Mouse (Mus musculus): ENCODE measurements at regions not wholly inside any gene's neighbourhood (a gene's known extent, or its start where the extent isn't known, plus 50 kb on each side); places are given as distances from the start of the nearest gene placed in this dataset.

- no peak for DNase-seq (ENCODE audit: low spot score in 2 of 2)
Observed at GRCm38 (mm10) chr3:105130228-105130627, 63.6 kb downstream of the 4930564D02Rik start.

- DNase-seq (ENCODE audit: low spot score in 2 of 2) = no peak
Observed at GRCm38 (mm10) chr3:105131053-105131452, 64.4 kb downstream of the 4930564D02Rik start.

DNA sequence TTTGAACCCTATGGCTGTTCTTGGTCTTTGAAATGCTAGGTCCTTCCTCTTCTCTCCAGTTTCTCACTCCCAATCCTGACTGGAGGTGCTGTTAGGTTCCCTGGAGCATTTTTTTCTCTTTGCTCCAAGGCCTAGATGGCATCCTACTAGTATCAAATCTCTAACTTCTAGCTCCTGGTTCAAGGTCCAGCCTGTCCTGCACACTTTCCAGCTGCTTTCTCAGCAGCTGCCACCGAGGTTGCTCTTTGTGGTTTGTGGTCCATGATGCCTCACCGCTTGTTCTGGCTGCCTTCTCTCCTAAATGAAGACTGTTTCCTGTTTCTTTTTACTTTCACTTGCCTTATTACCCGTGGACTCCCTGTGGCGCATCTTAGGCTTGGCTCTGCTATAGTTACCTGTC lies 66.4 kb downstream of the 4930564D02Rik start:
- DNase-seq (ENCODE audit: low spot score in 2 of 2) = peak; percentile 6 to 10

- no peak for DNase-seq (ENCODE audit: low spot score in 2 of 2)
Observed at GRCm38 (mm10) chr3:105141170-105141971, 74.7 kb downstream of the 4930564D02Rik start.

GRCm38 (mm10) chr3:105142631-105143030 lies 76.0 kb downstream of the 4930564D02Rik start:
- DNase-seq (ENCODE audit: low spot score in 2 of 2) = no peak

- no peak for DNase-seq (ENCODE audit: low spot score in 2 of 2)
Observed at GRCm38 (mm10) chr3:105151475-105152157, 85.0 kb downstream of the 4930564D02Rik start.

DNA sequence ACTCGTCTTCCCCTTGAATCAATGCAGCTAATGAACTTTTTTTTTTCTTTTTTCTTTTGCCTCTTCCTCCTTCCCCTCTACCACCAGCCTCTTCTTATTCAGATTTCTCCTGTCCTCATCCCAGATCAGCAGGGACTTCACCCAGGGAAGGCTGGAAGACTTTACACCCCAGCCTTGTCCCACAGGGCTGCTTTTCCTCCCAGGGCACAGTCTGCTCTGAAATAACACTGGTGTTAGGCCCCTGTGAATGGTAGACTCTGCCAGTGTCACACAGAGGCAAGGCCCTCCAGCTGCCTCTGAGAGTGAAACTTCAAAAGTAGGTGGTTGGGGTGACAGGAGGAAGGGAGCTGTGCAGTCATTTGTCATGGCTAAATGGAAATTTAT lies 85.5 kb downstream of the 4930564D02Rik start:
- no peak for DNase-seq (ENCODE audit: low spot score in 2 of 2)

GRCm38 (mm10) chr3:105158376-105158775 lies 91.7 kb downstream of the 4930564D02Rik start:
- no peak for DNase-seq (ENCODE audit: low spot score in 2 of 2)

- peak; percentile 8 to 28 for DNase-seq (ENCODE audit: low spot score in 2 of 2)
Observed at GRCm38 (mm10) chr3:105165355-105165754, 98.7 kb downstream of the 4930564D02Rik start.

- DNase-seq (ENCODE audit: low spot score in 2 of 2) = no peak
Observed at GRCm38 (mm10) chr3:105169117-105169516, 102.5 kb downstream of the 4930564D02Rik start.

DNA sequence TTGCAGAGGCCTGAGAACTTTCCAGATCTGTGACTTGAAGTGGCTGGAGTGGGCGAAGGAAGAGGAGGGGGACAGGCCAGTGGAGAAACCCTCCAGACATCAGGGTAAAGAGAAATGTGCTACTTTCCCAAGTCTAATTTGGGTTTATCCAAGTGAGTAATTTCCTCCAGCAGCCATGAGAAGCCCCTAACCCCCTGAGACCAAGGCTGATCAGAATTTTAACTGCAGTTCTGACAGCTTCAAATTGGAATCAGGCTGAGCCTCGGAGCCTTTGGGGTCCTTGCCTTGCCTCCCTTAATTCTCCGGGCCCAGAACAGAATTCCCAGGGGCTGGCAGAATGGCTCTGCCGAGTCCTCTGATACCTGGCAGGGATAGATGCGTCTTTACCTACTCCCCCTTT lies 104.9 kb downstream of the 4930564D02Rik start:
- DNase-seq (ENCODE audit: low spot score in 2 of 2) = no peak

DNA sequence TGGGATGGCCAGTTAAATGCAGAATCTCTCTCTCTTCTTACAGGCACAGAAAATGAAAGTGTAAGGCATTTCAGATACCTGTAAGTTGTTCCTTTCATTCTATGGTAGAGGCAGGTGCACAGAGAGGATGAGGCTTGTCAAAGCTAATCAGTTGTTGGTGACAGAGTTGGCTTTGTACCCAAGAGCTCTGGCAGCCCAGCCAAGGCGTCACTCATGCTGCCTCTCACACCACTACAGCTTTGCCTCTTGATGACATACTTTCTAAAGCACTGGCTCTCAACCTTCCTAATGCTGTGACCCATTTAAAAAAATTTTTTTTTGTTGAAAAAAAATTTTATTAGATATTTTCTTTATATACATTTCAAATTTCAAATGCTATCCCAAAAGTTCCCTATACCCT lies 105.4 kb downstream of the 4930564D02Rik start:
- no peak for DNase-seq (ENCODE audit: low spot score in 2 of 2)

- DNase-seq (ENCODE audit: low spot score in 2 of 2) = no peak
Observed at GRCm38 (mm10) chr3:105191303-105191702, 124.7 kb downstream of the 4930564D02Rik start.

DNA sequence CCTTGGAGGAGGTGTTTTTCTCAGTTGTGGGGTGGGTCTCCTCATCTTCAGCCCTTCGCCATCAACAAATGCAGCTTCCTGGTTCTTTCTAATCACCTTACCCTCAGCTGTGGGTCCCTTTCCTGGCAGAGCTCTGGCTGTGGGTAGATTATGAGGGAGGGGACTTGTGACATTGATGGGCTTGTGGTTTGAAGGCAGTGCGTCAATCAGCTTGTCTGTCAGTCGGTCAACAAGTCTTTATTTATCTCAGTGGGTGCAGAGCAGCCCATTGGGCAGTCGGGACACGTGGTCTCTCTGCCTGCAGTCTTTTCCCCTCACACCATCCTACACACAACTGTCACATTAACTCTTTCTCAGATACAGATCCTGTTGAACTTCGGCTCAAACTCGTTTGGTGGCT lies 125.2 kb downstream of the 4930564D02Rik start:
- no peak for DNase-seq (ENCODE audit: low spot score in 2 of 2)

DNA sequence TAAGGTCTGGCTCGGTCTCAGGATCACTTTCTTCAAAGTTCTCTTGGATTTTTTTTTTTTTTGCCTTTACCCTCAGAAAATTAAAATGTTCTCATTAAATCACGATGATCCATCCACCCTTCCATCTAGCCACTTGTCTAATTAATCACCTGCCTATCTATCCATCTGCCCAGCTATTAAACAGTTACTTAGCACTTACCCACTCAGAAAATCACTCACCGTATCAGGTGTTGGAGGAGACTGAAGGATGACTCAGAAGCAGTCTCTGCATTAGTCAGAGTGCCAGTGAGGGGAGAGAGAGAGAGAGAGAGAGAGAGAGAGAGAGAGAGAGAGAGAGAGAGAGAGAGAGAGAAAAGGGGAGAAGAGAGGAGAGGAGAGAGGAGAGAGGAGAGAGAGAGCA lies 134.1 kb downstream of the 4930564D02Rik start:
- DNase-seq (ENCODE audit: low spot score in 2 of 2) = no peak

DNA sequence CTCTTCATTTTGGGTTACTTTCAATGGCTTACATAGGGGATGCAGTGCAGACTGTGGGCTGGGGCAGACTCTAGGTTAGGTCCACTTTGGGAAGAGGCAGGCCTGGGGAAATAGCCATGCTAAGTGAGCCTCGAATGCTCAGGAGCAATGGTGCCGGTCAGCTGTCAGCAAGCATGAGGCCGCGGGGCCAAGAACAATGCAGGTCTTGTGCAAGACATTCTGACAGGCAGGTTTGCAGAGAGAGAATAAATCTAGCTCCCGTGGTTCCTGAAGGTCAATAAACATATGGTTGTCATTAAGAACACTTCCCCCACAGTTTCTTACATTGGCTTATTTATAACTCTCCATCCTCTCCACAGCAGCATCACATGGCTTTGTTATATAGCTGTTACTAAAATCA lies 142.5 kb downstream of the 4930564D02Rik start:
- DNase-seq (ENCODE audit: low spot score in 2 of 2) = no peak

DNA sequence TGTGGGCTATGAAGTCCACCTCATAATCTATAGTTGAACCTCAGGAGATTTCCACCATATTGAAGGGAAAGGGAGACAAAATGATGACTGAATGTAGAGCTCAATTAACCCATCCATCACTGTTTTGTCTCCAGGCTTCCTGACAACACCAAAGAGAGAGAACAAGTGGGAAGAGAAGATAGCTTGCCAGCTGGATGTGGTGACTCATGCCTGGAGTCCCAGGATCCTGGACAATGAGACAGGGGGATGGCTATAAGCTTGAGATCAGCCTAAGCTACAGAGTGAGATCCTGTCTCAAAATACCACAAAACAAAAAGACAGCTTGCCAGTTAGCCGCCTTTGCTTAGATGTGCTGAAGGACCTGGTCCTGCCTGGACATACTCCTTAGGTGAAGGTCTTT lies 144.4 kb downstream of the 4930564D02Rik start:
- DNase-seq (ENCODE audit: low spot score in 2 of 2) = no peak

DNA sequence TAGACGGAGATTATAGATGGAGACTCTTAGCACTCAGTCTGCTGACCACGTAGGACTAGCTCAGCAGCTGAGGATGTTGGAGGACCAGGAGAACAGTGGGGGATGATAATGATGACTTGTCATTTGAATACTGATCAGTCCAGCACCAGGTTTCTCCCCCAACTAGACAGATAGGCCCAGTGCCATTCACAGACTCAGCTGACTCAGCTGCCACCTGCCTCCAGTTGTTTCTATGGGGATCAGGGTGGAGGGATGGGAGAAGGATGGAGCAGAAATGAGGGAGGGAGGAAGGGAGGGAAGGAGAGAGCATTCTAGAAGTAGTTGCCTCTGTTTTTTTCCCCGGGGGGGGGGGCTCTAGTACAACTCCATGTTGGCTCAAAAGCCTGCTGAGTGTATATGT lies 145.1 kb downstream of the 4930564D02Rik start:
- no peak for DNase-seq (ENCODE audit: low spot score in 2 of 2)

- DNase-seq (ENCODE audit: low spot score in 2 of 2) = no peak
Observed at GRCm38 (mm10) chr3:105214867-105215266, 148.2 kb downstream of the 4930564D02Rik start.

GRCm38 (mm10) chr3:105215729-105216128 lies 149.1 kb downstream of the 4930564D02Rik start:
- DNase-seq (ENCODE audit: low spot score in 2 of 2) = no peak

DNA sequence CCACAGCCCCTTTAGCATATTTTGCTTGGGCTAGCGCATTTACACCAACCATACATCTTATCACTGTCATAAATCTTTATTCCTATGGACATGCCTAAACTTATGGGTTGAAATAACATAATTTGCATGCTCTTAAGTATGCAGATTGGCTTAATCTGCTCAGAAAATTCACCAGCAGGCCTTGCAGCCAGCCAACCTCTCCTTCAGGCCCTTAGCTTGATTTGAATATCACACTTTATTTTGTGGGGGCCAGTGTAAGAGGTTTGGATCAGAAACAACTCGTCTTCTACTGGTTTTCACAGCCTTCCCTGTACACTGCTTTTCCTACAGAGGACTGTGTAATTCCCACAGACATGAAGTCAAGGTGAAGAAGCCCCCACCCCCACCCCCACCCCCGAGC lies 153.0 kb downstream of the 4930564D02Rik start:
- no peak for DNase-seq (ENCODE audit: low spot score in 2 of 2)

GRCm38 (mm10) chr3:105220641-105221040 lies 154.0 kb downstream of the 4930564D02Rik start:
- DNase-seq (ENCODE audit: low spot score in 2 of 2) = no peak

- no peak for DNase-seq (ENCODE audit: low spot score in 2 of 2)
Observed at GRCm38 (mm10) chr3:105222925-105223324, 156.3 kb downstream of the 4930564D02Rik start.

All from spleen, postnatal 36 days (tissue).